Mouse (Mus musculus) kidney, adult 2 months (tissue): ENCODE data around the gene Wnk4. TPM values are rescaled to one million over a fixed set of nuclear protein-coding genes. Genes with fewer than 3 reads are reported as not detected.

ENCODE experiments used
- DNase-seq: peaks from one replicate; pipeline ENCODE4 v3.0.0; 2021
- H3K27ac ChIP-seq: fragments of 200-500 bp; 2 replicates; pipeline ENCODE4 v1.5.1; 2012; ENCODE audit warnings: low read depth, low read length, control low read depth, inconsistent platforms; ENCODE audit not compliant: insufficient read depth
- H3K27me3 ChIP-seq: fragments of 200-500 bp; replicated peaks from 2 replicates; pipeline ENCODE4 v1.6.1; 2012; ENCODE audit warnings: mild to moderate bottlenecking, moderate library complexity, low read length, inconsistent platforms; ENCODE audit not compliant: control insufficient read depth, insufficient read depth
- H3K36me3 ChIP-seq: fragments of 200-500 bp; 2 replicates; pipeline ENCODE4 v1.6.1; 2012; ENCODE audit warnings: mild to moderate bottlenecking, moderate library complexity, low read length, inconsistent platforms; ENCODE audit not compliant: control insufficient read depth, insufficient read depth
- H3K4me1 ChIP-seq: fragments of 200-500 bp; 2 replicates; pipeline ENCODE4 v1.6.1; 2011; ENCODE audit warnings: low read length; ENCODE audit not compliant: control insufficient read depth, insufficient read depth
- H3K4me3 ChIP-seq: fragments of 200-500 bp; 2 replicates; pipeline ENCODE4 v1.5.1; 2011; ENCODE audit warnings: mild to moderate bottlenecking, low read depth, low read length, control low read depth; ENCODE audit not compliant: insufficient read depth
- CTCF ChIP-seq: fragments of 200-500 bp; conservative IDR thresholded peaks from 2 replicates; pipeline ENCODE4 v1.5.1; 2011; ENCODE audit warnings: low read depth, mild to moderate bottlenecking, control low read depth, low read length, moderate library complexity, mixed read lengths; ENCODE audit not compliant: insufficient read depth, insufficient read length
- POLR2A ChIP-seq: fragments of 200-500 bp; IDR thresholded peaks from one replicate; pipeline ENCODE4 v1.6.1; 2011; ENCODE audit warnings: low read depth, low read length, control low read depth
- WGBS: fragments of 180-500 bp; shearing (Covaris S2); methylation state at CpG from one replicate; pipeline ENCODE4 v1.1.7; 2018; 5-methylcytosine and 5-hydroxymethylcytosine counted together
- polyA plus RNA-seq: library from polyadenylated mRNA; depleted of rRNA; stranded (reverse); fragments of >200 nt; gene quantifications from 2 replicates; pipeline ENCODE4 v1.2.3, GENCODE M21; 2012

Gene Wnk4
- polyA plus RNA-seq, 1 experiment = 160 TPM

GRCm38 (mm10) chr11:101225331-101226064, 34.9 kb upstream of the Wnk4 start:
- no peaks in the 10 kb centered on the region for H3K27me3 ChIP-seq
- peak overlapping the region; percentile 92 for H3K4me3 ChIP-seq
- no peak for DNase-seq
- peak overlapping the region; percentile 61 for H3K27ac ChIP-seq
- no peak for TF ChIP-seq POLR2A
- no peak for TF ChIP-seq CTCF
- 13% methylated on average over 25 of the region's 25 CpGs for WGBS
- no peaks in the 10 kb centered on the region; the same call in 1 of the 2 replicates for H3K36me3 ChIP-seq
- peaks cover 17% of the 10 kb centered on the region; the same call in 1 of the 2 replicates for H3K4me1 ChIP-seq

GRCm38 (mm10) chr11:101226065-101226701, 34.2 kb upstream of the Wnk4 start, which contains the start of gene Ezh1:
TSS of gene Ezh1 (minus strand) at chr11:101226463.
- H3K4me1 ChIP-seq = peaks cover 20% of the 10 kb centered on the region; the same call in 1 of the 2 replicates

GRCm38 (mm10) chr11:101229361-101229900, 30.9 kb upstream of the Wnk4 start:
- no peaks in the 10 kb centered on the region for H3K36me3 ChIP-seq
- WGBS = 55% methylated on average over 8 of the region's 8 CpGs
- peak overlapping the region; percentile 97 for H3K27ac ChIP-seq
- no peak overlapping the region for H3K4me3 ChIP-seq
- H3K4me1 ChIP-seq = peaks cover 32% of the 10 kb centered on the region; the same call in 1 of the 2 replicates
- no peaks in the 10 kb centered on the region for H3K27me3 ChIP-seq
- TF ChIP-seq POLR2A = no peak
- TF ChIP-seq CTCF = no peak
- peak; percentile 36 for DNase-seq

More at GRCm38 (mm10) chr11:101226065-101226701, 34.2 kb upstream of the Wnk4 start, which contains the start of gene Ezh1:
- peak; percentile 98 for DNase-seq
- TF ChIP-seq CTCF = peak; percentile 43; the same call in 1 of the 2 replicates
- peak; percentile 54 for TF ChIP-seq POLR2A
- Histone ChIP-seq H3K4me3 (peak within 1 kb of the TSS; percentile 92), H3K27me3 (no peaks in the 10 kb centered on the region), H3K36me3 (no peaks in the 10 kb centered on the region), H3K27ac (peak within 1 kb of the TSS; percentile 71)
- 1% methylated on average over 55 of the region's 56 CpGs for WGBS

- peak; percentile 38 for DNase-seq
- Histone ChIP-seq H3K27me3 (no peaks in the 10 kb centered on the region), H3K36me3 (no peaks in the 10 kb centered on the region), H3K4me1 (peaks cover 32% of the 10 kb centered on the region; the same call in 1 of the 2 replicates), H3K27ac (peak overlapping the region; percentile 97), H3K4me3 (no peak overlapping the region)
- TF ChIP-seq CTCF (no peak), POLR2A (no peak)
- WGBS = 38% methylated on average over 2 of the region's 2 CpGs
Measured at GRCm38 (mm10) chr11:101230061-101230511, 30.3 kb upstream of the Wnk4 start.

GRCm38 (mm10) chr11:101230526-101230925, 29.8 kb upstream of the Wnk4 start:
- peaks cover 28% of the 10 kb centered on the region; the same call in 1 of the 2 replicates for H3K4me1 ChIP-seq
- peak overlapping the region; percentile 97 for H3K27ac ChIP-seq
- H3K36me3 ChIP-seq = no peaks in the 10 kb centered on the region
- H3K27me3 ChIP-seq = no peaks in the 10 kb centered on the region
- peak; percentile 71 for DNase-seq
- no peak for TF ChIP-seq CTCF
- no peak for TF ChIP-seq POLR2A
- WGBS = 28% methylated on average over 5 of the region's 5 CpGs
- 0 out of 2 replicates have a peak overlapping the region, but pooled peaks have one; percentile 10 for H3K4me3 ChIP-seq

- DNase-seq = peak; percentile 88
- TF ChIP-seq CTCF = no peak
- peak; percentile 26 for TF ChIP-seq POLR2A
- no peaks in the 10 kb centered on the region for H3K27me3 ChIP-seq
Measured at GRCm38 (mm10) chr11:101230991-101231871, 29.1 kb upstream of the Wnk4 start.

More at GRCm38 (mm10) chr11:101230991-101231871, 29.1 kb upstream of the Wnk4 start:
- H3K36me3 ChIP-seq = no peaks in the 10 kb centered on the region
- H3K27ac ChIP-seq = peak overlapping the region; percentile 97
- H3K4me1 ChIP-seq = peaks cover 27% of the 10 kb centered on the region; the same call in 1 of the 2 replicates
- 4% methylated on average over 18 of the region's 18 CpGs for WGBS
- peak overlapping the region; percentile 35 for H3K4me3 ChIP-seq
